14 mouse cellular contexts compared by ENCODE assay signal in the genomic region with DNA sequence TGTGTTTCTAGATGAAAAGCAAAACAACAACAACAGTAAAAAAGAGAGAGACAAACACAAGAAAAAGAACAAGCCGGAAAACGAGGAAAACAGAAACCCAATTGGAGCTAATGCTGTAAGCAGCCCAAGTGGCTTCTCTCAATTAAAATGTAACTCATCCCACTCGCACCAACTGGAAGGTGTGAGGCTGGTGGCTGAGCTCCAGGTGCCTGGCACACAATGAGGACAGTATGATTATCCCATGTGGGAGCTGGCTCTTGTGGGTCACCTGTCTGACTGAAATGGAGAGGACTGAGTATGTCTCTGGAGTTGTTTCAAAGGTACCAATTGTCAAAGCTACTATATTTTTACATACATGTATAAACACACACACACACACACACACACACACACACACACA. TPM values are rescaled to one million over a fixed set of nuclear protein-coding genes. Genes with fewer than 3 reads are reported as not detected.
DNase-seq lines count a peak whose midpoint lies in the region; ATAC-seq and TF ChIP-seq lines count a peak whose summit lies in the region.
"Had no signal": no experiment of that assay in that cellular context is flagged by ENCODE, and none has a peak within 500 bp of the region (broad histone marks: within the 10 kb centered on the region; RNA-seq: fewer than 3 reads in every experiment).

No protein-coding gene starts in this region.

- DNase-seq in cerebellum, postnatal 10 days = peak; percentile 55 to 58
- no peak for DNase-seq in cerebellum, adult 9-11 months
- no peak for DNase-seq in heart, postnatal 4 days
- peak; percentile 51 to 60 for DNase-seq in kidney, postnatal 25 days
- no peak for DNase-seq in kidney, postnatal 10 days
- peak; percentile 60 for DNase-seq in brain, embryonic 14.5 days (ENCODE audit: low read depth)
- DNase-seq in thymus, postnatal 36 days = no peak
- DNase-seq: kidney, postnatal 4 days had no signal

- H3K4me3 ChIP-seq in heart, embryonic 12.5 days = no peak overlapping the region
- H3K4me3 ChIP-seq: embryonic facial prominence, embryonic 15.5 days; neural tube, embryonic 12.5 days had no signal

- no peak for TF ChIP-seq CTCF in brain, embryonic 14.5 days (IDR thresholded peaks at IDR 0.05; ENCODE audit: borderline replicate concordance, extremely low read depth, insufficient read depth, insufficient read length)

- no peak overlapping the region for H3K9ac ChIP-seq in heart, embryonic 12.5 days
- H3K9ac ChIP-seq: embryonic facial prominence, embryonic 15.5 days; neural tube, embryonic 12.5 days had no signal

- H3K4me2 ChIP-seq in heart, embryonic 12.5 days = no peak overlapping the region
- H3K4me2 ChIP-seq: embryonic facial prominence, embryonic 15.5 days; liver, embryonic 11.5 days; neural tube, embryonic 12.5 days had no signal

- no peak for TF ChIP-seq POLR2A in brain, embryonic 14.5 days (IDR thresholded peaks at IDR 0.05; ENCODE audit: borderline replicate concordance, extremely low read depth, insufficient read depth, insufficient read length, poor library complexity, severe bottlenecking)

- peaks cover 17% of the 10 kb centered on the region for H3K36me3 ChIP-seq in heart, embryonic 12.5 days

- H3K4me1 ChIP-seq in heart, embryonic 12.5 days (replicated peaks) = peaks cover 38% of the 10 kb centered on the region

- H3K9me3 ChIP-seq in heart, embryonic 12.5 days (replicated peaks) = no peaks in the 10 kb centered on the region
- H3K9me3 ChIP-seq: embryonic facial prominence, embryonic 15.5 days; neural tube, embryonic 12.5 days had no signal

- peak overlapping the region; percentile 74 for H3K27ac ChIP-seq in heart, embryonic 12.5 days (ENCODE audit: poor library complexity, severe bottlenecking)
- H3K27ac ChIP-seq: embryonic facial prominence, embryonic 15.5 days; neural tube, embryonic 12.5 days had no signal

- ATAC-seq in heart, embryonic 12.5 days (ENCODE audit: insufficient number of reproducible peaks, low FRiP score) = no peak
- ATAC-seq: lung, postnatal 0 days; Patski had no signal

- H3K27me3 ChIP-seq in heart, embryonic 12.5 days (replicated peaks) = no peaks in the 10 kb centered on the region
- H3K27me3 ChIP-seq: embryonic facial prominence, embryonic 15.5 days; neural tube, embryonic 12.5 days; Patski had no signal

- WGBS in heart, embryonic 12.5 days = 71% methylated on average over 3 of the region's 3 CpGs

RNA-seq across cellular contexts. Expression of a gene that starts 41.5 kb away (rescaled TPM):
- 291 and 300 TPM in 2 replicates for polyA plus RNA-seq in heart, embryonic 12.5 days (2016; fragmentation: Nextera tagmentation; extraction: Ambion mirVana)
- total RNA-seq in heart, postnatal 4 days (2021) = 100 to 1,000 TPM; 313 to 318 TPM
- polyA plus RNA-seq in brain, embryonic 14.5 days (2012; rRNA removed) = 61.3 and 62.3 TPM in 2 replicates

Comparison
In these comparisons a context has a peak if more than half of its experiments do, and no peak if none do; other contexts are left out.
1. DNase-seq: peak in cerebellum, postnatal 10 days (2 of 2), kidney, postnatal 25 days (2 of 2) and brain, embryonic 14.5 days (single experiment); none in cerebellum, adult 9-11 months (single experiment), heart, postnatal 4 days (single experiment), kidney, postnatal 10 days (single experiment) and thymus, postnatal 36 days (0 of 2).